Mouse (Mus musculus) frontal cortex, postnatal 25 days (tissue): ENCODE measurements around the gene Draxin.
A peak's percentile ranks its signal among the peaks of the same experiment; 100 is the strongest.

Experiments
- DNase-seq, 2 experiments: peaks; one replicate each; pipeline ENCODE4 v3.0.0; 2022; ENCODE audit warnings: low spot score in 2 of 2

Draxin gene

DNA sequence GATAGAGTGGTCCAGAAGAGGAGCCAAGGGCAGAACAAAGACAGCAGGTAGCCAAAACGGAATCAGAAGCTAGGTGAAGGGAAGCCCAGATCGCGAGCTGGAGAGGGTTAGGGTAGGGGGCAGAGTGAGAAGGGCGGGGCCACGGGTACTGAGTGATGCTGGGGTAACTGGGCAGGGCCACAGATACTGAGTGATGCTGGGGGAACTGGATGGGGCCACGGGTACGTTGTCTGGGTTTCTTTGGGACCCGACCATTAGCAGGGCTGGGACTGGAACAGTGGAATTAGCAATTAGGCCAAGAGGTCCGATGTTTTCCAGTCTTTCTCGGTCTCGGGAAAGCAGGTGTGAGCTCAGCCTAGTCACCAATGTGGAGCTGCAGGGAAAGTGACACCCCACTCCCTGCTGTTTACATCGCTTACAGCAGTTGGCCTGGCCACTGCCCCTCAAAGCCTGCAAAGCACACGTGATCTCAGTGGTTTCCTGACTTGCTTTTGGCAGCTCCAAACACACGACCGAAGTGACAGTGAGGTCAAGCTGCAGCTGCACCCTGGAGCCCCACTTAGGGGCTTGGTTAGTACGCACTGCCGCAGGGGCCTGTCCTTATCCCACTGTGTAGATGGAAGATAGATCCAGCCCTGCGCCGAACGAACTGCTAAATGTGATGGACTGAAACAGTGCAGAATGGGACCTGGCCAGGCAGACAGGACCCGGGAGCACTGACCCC lies 47.2 kb downstream of the Draxin start:
- no peak for DNase-seq

DNA sequence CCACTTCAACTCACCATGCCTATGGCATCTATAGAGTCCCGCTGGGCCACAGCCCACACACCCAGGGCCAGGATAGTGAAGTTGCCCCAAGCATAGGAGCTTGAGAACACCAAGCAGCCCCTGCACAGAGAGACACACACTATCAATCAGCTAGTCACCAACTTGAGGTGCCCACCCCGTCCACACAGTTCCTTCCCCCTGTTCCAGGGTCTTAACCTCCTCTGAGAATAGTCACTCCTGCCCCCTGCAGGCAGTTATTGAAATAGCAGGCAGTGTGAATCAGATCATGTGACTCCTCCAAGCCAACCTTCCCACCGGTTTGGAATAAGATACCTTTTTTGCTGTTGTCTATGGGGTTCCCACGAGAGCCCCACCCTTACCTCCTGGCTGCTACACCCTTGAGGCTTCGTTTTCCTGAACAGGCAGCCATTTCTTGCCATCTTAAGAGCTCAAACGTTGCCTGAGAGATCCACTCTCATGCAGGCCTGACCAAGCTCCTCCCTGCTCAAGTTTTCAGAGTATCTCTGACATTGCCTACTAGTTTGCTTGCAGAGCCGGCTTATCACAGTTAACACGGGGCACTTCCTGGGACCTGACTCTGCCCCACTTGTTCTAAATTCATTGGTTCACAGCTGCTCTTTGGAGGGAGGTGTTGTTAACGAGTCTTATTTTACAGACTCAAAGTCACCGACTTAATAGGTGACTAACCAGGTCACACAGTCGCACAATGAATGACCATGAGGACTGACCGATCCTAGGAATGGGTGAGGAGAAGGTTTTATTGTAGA lies 48.0 kb downstream of the Draxin start:
- DNase-seq = peak; percentile 34 to 41

DNA sequence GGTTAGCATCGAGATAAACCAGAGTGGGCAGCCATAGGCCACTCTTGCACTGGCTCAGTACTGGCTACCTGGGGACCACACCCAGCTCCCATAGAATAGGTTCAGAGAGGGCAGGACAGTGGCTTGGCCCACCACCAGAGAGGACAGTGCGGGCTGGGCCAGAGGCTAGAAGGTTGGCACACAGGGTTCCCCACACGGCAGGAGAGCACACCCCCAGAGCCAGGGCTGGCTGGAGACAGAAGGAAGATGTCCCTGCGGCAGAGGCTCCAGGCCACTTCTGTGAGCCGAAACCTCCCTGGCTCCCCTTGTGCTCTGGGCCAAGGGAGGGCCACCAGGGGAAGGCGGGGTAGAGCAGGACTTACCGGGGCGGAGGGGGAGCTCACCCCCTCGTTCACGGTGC lies 49.3 kb downstream of the Draxin start:
- no peak for DNase-seq

DNA sequence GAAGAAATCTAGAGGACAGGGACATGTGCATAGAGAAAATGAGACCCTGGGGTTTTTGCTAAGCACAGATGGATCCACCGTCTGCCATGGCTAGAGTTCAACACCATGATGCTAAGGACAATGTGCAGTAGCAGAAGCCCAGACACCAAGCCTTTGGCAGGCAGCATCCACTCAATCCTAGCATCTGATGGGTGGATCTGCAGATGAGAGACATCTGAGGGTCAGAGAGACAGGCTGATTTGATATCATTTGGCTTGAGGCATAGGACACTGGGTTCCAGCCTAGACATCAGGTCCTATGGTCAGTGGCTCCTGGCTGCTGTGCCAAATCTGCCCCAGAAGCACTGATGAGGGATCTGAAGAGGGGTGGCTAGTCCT lies 49.9 kb downstream of the Draxin start:
- no peak for DNase-seq

DNA sequence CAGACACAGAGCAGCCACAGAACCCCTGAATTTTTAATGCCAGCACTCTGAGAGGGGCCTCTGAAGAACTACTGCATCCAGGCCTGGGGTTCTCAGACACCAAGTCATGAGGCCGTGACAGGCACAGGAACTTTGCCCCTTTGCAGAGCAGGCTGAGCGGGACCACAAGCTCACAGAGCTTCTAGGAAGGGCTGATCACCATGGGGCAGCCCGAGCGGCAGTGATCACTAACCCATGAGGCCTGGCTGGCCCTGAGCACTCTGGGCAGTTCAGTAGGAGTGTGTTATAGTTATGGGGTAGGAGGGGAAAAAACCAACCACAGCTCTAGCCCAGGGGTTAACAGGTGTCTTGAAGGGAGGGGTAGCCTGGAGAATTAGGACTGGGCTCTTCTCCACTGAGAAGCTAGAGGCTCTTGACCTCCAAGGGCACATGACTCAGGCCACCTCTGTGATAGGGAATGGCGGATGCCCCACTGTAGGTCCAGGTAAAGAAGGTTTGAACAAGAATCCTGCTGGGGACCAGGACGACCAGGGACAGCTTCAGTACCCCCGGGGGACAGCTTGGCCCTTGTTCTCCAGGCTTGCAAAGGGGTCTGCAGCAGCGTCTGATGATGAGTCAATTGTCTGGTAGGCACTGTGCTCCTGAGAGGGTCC lies 50.4 kb downstream of the Draxin start:
- no peak for DNase-seq

DNA sequence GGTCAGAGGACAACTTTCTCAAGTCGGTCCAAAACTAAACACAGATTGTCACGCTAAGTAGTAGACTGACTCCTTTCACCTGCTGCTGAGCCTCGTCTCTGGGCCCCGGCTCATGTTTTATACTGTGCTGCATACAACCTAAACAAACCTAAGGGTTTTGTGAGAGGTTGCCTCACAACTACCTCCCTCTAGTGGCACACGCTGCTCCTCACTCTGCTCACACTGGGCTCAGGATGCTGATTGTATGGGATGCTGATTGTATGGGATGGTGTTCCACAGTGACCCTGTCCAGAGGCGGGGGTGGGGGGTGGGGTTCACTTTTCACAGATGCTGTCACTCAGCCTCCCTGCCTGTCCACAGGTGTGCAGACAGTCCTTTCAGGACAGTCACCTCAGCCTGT lies 51.3 kb downstream of the Draxin start:
- no peak for DNase-seq

DNA sequence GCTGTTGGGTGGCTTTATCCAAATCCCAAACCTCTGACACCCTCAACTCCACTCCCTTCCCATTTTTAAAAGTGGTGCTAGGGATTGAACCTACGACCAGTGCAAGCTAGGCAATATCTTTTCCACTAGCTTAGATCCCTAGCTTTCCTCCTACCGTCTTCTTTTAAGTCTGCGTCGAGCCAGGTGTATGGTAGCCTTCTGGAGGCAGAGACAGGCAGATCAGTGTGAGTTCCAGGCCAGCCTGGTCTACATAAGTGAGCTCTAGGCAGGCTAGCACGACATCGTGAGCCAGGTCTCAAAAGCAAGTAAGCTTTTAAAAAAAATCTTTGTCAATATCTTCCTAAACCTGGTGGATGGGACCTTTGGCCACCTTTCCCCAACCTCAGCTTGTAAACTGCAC lies 54.6 kb downstream of the Draxin start:
- no peak for DNase-seq

DNA sequence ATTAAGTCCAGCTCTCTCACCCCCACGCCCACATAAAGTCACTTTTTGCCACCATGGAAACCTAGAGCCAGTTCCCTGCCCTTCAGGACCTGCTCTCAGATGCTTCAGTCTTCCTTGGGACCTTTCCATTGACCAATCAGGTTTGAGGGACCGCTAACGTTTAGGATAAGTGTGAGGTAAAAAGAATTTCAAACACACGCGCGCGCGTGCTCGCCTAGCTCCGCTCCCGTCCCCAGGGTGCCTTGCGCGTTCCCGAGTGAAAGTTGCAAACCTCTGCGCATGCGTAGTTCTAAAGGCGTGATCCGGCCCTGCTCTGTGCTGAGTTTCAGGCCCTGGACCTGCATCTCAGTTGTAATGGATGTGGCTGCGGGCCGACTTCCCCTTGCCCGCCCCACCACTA lies 55.2 kb downstream of the Draxin start:
- peak; percentile 34 to 46 for DNase-seq

DNA sequence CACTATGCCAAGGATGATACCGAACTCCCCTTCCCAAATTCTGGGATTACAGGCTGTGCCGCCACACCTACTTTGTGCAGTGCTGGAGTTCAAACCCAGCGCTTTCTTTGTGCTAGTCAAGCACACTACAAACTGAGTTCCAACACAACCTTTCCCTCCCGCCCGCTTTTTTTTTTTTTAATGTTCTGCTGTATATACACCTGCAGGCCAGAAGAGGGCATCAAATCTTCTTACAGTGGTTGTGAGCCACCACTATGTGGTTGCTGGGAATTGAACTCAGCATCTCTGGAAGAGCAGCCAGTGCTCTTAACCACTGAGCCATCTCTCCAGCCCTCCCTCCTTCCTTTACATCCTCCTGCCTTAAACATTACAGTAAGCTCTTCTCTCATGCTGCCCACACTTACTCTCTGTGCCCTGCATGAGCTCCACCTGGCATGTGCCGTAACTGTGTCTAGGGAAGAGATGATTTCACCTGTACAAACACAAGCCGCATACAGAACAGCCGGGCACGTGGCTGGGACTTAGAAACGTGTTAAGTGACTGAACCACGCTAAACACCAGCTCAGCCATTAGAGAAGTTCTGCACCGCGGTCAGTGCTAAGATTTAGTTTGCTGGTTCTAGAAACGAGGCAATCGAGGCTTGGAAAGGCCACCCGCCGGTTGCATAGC lies 55.8 kb downstream of the Draxin start:
- DNase-seq = no peak

DNA sequence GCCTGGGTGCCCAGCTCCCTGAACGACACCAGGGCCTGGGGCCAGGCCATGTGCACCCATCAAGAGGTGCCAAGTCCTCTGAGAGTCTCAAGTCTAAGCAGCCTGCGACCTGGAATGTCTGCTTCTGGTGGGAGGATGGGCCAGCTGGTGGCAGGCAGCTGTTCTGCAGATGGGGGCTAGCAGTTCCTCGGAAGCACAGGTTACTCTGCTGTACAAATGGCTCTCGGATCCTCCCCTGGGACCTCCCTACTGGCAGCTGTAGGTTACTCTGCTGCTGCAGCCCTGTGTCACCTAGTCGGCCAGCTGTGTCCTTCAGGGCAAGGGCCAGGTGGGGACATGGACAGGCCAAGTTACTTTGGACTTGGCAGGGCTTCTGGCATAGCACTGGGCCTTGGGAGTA lies 59.0 kb downstream of the Draxin start:
- no peak for DNase-seq

DNA sequence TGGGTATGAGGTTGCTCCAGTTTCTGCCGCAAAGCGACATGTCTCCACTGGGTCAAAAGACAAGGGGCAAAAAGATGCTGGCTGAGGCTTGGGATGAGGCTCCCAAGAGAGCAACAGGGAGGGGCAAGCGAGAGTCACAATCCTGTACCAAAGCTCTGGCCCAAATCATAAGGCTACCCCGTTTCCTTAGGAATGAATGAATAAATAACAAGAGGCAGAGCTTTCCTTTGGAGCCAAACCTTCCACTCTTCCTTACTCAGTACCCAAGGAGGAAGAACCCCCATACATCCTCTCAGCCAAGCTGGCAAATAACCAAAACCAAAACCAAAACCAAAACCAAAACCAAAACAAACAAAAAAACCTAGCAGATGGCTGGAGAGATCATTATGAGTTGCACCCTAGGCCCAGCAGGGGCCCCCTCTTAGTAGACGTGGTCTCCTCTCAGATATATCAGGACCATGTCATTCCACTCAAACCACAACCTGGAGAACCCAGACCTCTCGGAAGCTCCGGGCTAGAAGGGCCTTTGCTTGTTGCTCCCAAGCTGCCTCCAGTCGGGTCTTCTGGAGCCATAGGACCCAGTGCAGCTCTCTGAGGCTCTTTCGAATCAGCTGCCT lies 60.8 kb downstream of the Draxin start:
- no peak for DNase-seq

DNA sequence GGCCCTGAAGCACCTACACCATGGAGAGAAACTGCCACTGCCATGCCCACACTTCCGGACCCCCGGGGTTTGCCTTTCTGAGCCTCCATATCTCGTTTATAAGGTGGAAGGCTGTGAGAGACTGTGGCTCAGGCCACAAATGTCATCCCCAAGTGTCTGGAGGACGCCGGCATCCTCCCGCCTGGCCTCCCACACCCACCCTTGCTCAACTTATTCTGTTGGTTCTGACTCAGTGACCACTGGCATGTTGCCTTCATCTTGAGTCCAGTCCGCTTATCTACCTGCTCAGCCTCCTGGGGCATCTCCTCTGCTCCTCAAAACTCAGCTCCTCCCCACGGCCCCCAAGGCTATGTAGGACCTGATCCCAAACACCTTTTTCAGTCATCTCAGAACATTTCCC lies 63.2 kb downstream of the Draxin start:
- DNase-seq = no peak

DNA sequence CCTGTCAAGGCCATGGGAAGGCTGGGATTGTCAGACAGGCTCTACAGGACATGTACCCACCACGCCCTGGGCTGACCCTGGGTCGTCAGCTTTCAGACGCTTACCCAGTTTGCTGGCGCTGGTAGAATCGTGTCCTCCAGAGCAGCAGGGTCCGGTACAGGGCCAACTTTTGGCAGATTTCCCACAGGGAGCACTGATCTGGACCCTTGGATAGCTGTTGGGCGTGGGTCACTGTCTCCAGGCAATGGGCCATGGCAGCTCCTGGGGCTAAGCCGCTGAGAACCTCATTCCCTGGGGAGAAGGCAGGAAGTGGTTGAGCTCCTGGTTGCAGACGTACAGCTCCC lies 64.1 kb downstream of the Draxin start:
- DNase-seq = no peak

DNA sequence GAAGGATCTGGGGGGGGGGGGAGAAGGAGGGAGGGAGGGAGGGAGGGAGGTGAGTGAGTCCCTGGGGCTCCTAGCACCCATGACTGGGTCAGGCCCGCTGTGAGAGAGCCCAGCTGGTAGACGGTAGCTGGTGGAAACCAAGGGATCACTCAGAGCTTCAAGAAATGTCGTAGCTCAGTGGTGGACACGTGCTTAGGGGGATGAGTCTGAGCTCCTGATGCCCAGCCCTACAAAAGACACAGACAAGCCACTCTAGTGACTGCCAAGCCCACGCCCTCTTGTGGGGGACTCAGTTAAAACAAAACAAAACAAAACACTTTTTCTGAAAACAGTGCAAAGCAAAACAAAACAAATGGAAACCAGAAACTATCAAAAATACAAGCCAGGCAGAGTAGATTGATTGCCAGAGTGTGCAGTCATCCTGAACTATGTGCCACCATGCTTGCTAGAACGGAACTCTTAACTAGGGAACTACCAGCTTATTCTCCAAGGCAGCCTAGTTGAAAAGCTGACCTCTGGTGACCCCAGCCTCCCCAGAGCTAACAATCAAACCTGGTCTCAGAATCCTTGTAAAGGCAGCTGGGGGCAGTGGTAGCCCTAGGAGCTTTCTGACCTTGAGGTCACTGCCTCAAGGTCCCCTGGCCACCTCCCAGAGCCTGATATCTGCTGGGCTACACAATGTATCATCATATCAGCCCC lies 64.6 kb downstream of the Draxin start:
- no peak for DNase-seq

DNA sequence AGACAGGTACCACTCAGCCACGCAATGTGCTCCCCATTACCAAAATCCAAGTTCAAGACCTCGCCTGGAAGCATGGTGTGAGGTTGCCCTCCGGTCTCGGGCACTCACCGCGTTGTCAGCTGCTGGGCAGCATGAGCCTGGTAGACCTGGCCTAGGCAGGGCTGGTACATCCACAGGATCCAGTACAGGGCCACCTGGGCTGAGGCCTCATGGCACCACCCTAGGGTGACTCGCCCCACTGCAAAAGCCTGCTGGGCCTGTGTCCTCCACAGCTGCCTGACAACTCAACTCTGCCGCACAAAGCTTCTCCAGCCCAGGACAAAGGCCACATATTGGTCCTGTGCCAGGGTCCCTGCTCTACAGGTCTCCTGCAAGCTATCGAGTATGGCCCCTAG lies 69.4 kb downstream of the Draxin start:
- DNase-seq = no peak

DNA sequence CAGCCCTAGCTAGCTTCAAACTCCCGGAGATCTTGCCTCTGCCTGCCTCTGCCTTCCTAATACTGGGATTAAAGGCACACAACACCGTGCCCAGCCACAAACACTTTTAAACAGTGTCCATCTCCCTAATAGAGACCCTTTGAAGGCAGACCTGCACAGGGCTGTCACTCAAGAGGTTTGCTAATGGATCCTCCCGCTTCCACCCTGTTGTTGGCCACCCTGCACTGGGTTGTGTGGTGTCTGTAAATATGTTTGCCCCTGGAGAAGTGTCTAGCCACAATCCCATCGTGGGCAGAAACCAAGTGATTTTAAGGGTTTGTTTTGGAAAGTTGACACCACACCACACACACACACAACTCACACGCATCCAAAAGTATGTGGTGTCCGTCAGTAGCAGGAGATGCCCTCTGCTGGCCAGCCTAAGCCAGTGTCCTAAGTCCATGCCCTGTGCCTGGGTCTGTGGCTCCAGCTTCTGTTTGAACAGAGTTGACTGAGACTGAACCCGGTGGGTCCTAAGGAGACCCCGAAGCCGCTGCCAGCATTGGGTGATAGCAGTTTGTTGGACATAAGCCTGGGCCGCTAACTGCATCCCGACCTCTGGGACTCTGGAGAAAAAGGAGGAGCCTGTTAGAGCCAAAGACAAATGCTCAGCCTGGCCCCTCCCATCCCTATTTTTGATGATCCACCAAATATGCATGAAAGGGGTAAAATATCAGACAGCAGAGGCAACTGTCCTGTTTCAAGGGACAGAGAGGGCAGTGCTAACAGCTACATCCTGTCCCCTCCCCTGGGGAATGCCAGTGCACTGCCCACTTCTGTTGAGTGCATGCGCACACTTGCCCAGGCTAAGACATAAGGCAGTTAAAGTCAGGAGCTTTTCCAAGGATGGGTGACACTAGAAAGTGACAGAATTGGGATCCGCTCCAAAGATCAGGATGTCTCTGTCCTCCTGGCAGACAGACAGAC lies 70.1 kb downstream of the Draxin start:
- DNase-seq = no peak

DNA sequence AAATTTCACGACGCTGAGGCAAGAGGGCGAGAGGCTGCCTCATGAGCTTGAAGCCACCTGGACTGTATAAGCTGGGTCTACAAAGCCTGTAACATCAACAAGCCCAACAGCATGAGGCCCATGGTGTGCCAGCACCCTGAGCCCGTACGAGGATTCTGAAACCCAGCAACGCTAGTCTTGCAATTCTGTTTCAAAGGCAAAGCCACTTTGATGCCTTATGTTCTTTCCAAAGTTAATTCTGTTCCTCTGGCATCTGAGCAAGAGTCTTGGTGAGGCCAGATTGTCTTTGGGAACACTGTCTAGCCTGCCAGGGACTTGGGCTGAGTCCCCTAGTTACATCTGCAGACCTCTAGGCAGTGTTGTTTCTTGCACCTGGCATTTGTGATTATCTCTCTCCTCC lies 71.5 kb downstream of the Draxin start:
- DNase-seq = no peak

DNA sequence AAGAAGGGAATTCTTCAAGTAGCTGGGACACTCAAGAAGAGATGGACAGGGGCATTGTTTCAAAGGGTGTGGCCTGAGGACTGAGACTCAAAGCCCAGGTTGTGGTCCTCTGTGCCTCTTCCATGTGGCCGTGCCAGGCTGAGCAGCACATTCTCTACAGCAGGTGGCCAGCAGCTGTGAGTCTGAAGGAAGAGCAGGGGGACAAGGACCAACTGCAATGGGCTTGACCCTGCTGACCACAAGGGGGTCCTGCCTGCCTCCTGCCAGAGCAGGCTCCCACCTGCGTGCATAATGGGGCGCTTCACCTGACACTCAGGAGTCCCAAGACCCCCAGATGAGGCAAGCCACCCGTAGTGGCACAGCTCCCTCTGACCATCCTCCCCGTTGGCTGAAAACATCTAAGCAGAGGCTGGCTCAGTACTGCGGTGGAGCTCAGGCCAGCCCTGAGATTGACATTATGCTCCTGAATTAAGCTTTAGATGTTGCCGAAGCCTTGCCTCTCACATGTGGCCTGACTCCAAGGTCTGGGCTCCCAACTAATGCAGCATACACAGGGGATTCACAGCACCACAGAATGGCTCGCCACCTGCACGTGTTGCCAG lies 72.2 kb downstream of the Draxin start:
- no peak for DNase-seq

DNA sequence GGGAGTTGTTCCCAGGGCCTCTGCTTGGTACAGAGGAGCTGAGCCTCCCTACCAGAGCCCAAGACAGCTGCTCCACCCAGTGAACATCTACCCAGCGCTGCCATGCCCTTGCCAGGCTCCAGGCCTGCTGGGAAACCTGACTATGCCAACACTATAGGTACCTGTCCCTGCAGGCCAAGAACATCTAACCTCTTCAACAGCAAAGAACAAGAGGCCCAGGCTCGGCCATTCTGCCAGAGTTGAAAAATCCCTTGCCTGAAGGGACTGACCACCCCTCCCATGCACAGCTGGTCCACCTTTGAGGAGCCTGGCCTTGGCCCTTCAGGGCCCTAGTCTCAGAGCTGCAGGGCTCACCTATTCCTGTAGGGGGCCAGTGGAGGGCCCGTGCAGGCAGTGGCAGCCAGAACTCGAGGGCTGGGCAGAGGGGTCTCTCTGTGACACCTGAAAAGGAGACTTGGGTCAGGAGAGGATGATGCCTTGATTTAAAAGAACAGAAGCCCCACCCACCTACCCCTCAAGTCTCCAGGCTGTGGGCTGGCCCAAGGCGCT lies 72.8 kb downstream of the Draxin start:
- DNase-seq = no peak

DNA sequence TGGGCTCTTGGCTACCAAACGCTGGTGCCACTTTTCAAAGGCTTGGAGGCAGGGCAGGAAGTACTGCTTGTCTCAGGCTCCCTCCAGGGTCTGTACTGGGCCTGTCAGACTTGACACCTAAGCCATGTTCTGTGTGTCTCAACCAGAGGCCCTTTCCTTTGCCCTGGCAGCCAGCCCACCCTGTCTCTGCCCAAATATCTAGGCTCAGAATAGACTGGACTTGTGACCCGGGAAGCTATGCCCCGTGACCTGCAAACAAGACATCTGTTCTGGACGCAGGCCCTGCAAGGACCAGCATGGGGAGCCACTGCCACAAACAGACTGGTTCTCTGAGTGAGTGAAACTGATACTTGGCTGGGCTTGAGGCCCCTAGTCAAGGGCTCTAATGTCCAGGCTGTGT lies 73.7 kb downstream of the Draxin start:
- no peak for DNase-seq
